Mouse (Mus musculus): ENCODE data around the gene 5330417C22Rik. TPM values are rescaled to one million over a fixed set of nuclear protein-coding genes. Genes with fewer than 3 reads are reported as not detected.
A peak's percentile ranks its signal among the peaks of the same experiment; 100 is the strongest.

Gene 5330417C22Rik
- total RNA-seq, 1 experiment from 2014 or later, result 0.30 TPM

DNA sequence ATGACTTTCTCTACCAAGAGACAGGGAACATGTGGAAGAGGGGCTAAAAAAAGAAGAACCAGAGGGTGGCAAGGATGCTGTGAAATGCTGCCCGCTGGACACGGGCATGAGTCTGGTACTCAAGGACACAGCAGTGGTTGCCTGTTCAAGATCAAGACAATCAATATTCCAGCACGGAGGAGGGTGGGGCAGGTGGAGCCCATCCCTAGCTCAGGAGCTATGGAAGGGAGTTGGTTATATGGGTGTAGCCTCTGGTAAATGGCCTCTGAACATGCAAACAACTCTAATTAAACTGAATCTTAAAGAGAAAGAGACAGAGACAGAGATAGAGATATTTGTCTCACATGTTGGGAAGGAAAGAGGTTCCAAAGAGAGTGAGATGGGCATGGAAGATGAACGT, 51.6 kb downstream of the 5330417C22Rik start:
- no peak for ATAC-seq (replicated peaks in 1 of 2; ENCODE audit: insufficient read depth in 1 of 2, low FRiP score in 2 of 2, low TSS enrichment in 1 of 2, low read depth in 1 of 2, poor library complexity in 2 of 2, severe bottlenecking in 2 of 2)

DNA sequence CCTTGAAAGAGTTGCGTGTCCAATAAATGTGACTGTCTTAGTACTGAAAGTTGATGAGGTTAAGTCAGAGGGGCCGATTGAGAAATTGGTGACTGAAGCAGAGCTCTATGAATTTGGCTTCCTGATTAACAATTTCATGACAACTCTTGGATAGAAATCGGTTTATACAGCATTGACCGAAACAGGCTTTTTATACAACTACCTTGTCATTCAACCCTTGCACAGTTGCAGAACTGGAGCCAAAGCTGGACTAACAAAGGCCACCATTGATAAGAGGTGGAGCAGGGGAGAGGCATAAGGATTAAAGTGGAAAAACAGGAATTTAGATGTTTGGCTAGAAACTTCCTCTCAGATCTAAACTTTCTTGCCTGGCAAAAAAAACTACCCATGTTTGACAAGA, 57.5 kb downstream of the 5330417C22Rik start:
- ATAC-seq (replicated peaks in 1 of 2; ENCODE audit: insufficient read depth in 1 of 2, low FRiP score in 2 of 2, low TSS enrichment in 1 of 2, low read depth in 1 of 2, poor library complexity in 2 of 2, severe bottlenecking in 2 of 2), result no peak

DNA sequence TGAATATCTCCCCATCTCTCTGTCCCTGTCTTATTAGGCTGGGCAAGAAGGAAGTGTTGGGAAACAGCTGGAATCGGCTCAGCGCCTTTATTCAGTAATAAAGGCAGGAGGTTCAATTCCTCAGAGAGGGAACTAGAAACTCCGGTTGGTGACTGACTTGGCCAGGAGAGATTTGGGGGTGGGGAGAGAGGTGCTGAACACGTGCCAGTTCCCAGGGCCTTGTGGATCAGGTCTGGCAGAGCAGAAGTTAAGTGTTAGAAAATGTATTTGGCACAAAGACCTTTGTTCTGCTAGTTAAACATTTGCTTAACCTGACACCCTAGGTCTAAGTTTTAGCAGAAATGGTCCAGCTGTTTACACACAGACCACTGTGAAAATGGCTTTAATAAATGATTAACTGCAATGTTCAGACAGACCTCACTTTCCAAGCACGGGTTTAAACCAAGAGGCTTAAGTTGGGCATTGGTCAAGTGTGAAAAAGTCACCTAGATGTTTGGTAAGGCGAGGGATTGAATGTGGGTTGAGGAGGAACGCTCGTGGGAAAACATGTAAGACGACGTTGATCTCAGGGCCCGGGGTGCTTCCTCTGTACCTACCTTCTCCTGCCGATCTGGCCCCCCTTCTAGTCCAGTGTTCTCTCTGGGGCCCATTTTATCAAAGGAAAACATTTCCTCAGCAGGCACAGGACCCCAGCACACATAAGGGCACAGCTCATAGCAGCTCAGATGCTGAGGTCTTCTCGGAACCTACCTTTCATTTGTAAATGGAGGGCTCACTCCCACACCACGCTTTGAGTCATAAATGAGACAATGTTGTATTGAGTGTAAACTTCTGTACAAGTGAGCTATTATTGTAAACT, 59.3 kb downstream of the 5330417C22Rik start:
- no peak for ATAC-seq (replicated peaks in 1 of 2; ENCODE audit: insufficient read depth in 1 of 2, low FRiP score in 2 of 2, low TSS enrichment in 1 of 2, low read depth in 1 of 2, poor library complexity in 2 of 2, severe bottlenecking in 2 of 2)

DNA sequence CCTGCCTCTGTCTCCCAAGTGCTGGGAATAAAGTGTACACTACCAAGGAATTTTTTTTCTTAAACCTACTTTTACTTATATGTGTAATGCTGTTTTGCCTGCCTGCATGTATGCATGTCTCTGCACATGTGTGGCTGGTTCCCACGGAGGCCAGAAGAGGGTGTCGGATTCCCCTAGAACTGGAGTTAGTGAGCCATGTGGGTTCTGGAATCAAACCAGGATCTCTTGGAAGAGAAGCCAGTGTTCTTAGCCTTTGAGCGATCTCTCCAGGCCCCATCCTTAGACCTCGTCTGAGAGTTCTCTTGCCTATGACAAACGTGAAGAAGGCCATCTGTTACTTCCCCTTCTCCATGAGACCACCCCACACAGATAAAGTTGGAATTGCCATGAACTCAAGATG, 60.8 kb downstream of the 5330417C22Rik start:
- ATAC-seq (replicated peaks in 1 of 2; ENCODE audit: insufficient read depth in 1 of 2, low FRiP score in 2 of 2, low TSS enrichment in 1 of 2, low read depth in 1 of 2, poor library complexity in 2 of 2, severe bottlenecking in 2 of 2), result no peak

DNA sequence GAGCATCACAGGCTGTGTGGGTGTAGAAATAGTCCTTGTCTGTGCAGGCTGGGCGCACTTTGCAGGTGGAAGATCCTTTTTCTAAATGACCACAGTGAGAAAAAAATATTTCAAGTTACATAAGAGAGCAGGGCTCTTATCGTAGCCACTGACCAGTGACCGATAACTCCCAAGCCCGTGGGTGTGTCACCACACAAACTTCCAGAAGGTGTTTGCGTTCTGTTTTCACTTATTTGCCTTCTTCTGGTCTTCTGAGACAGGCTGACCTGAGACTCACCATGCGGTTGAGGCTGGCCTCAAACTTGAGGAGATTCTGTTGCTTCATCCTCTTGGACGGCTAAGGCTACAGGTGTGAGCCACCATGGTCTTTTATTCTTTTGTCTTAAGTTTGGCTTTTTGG, 61.4 kb downstream of the 5330417C22Rik start:
- ATAC-seq (replicated peaks in 1 of 2; ENCODE audit: insufficient read depth in 1 of 2, low FRiP score in 2 of 2, low TSS enrichment in 1 of 2, low read depth in 1 of 2, poor library complexity in 2 of 2, severe bottlenecking in 2 of 2), result no peak

DNA sequence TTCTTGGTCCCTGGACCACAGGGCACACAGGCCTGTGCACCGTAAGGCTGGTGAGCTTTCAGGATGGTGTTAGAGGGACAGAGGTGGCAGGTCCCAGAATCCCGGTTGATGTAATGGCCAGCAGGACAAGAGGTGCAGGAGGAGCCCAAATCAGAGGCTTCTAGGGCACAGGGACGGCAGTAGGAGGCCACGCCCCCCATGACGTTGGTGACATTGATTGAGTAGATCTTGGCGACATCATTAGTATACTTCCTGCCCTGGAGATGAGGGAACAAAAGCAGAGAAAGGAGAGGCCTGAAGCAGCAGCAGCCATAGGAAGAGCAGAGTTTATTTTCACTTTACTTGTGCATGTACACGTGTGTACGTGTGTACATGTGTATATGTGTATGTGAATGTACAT, 68.6 kb downstream of the 5330417C22Rik start:
- ATAC-seq (replicated peaks in 1 of 2; ENCODE audit: insufficient read depth in 1 of 2, low FRiP score in 2 of 2, low TSS enrichment in 1 of 2, low read depth in 1 of 2, poor library complexity in 2 of 2, severe bottlenecking in 2 of 2), result peak in 1 of 2 experiments; percentile 26; a peak in 1 of 4 replicates

DNA sequence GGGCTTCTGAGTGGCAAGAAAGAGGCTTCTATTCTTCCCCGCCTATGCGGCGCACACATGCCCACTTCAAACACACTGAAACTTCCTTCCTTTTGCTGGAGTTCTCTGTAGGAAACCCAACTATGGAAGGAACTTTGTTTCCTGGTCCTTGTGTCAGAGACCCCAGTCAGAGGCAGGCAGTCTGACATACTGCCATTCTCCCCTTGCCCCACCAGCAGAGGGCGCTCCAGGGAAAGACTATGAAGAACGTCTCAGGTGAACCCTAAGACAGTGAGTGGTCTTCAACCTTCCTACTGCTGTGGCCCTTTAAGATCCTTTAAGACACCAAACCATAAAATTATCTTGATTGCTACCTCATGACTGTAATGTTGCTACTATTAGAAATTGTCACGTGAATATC, 69.9 kb downstream of the 5330417C22Rik start:
- ATAC-seq (replicated peaks in 1 of 2; ENCODE audit: insufficient read depth in 1 of 2, low FRiP score in 2 of 2, low TSS enrichment in 1 of 2, low read depth in 1 of 2, poor library complexity in 2 of 2, severe bottlenecking in 2 of 2), result peak; percentile 5 to 54; a peak in 1 of 4 replicates

DNA sequence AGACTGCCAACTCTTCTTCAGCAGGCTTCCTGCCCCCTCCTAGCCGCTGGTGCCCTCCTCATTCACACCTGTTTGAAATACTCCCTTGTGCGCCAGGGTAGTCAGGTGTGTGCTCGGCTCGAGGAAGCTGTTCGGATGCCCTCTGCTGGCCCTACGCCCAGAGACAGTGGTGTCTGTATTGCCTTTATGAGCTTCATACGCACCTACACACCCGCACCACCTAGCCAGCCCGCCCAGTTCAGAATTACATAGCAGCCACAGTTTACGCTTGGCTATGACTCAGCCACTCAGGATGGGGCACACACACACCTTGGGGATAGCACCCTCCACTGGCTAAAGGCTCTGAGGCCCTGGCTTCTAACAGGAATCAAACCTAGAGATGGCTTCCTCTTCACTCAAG, 77.5 kb downstream of the 5330417C22Rik start:
- peak; percentile 27 to 44; a peak in 2 of 4 replicates for ATAC-seq (replicated peaks in 1 of 2; ENCODE audit: insufficient read depth in 1 of 2, low FRiP score in 2 of 2, low TSS enrichment in 1 of 2, low read depth in 1 of 2, poor library complexity in 2 of 2, severe bottlenecking in 2 of 2)

DNA sequence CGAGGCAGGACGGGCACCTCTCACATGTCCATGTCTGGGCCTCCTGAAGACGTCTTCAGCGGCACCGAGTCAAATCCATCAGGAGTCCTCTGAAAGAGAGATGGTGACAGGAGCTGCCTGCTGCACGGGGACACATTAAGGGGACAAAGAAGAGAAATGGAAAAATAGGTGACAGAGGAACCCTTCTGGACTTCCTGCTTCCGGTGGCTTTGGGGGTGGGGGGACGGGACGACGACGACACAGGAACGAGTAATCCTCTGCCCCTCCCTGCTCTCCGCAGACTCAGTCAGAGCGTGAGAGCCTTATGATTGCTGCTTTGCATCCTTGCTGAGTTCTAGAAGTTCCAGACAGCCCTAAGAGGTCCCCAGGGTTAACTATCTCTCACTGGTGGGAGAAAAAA, 78.0 kb downstream of the 5330417C22Rik start:
- peak in 1 of 2 experiments; percentile 52; a peak in 2 of 4 replicates for ATAC-seq (replicated peaks in 1 of 2; ENCODE audit: insufficient read depth in 1 of 2, low FRiP score in 2 of 2, low TSS enrichment in 1 of 2, low read depth in 1 of 2, poor library complexity in 2 of 2, severe bottlenecking in 2 of 2)

DNA sequence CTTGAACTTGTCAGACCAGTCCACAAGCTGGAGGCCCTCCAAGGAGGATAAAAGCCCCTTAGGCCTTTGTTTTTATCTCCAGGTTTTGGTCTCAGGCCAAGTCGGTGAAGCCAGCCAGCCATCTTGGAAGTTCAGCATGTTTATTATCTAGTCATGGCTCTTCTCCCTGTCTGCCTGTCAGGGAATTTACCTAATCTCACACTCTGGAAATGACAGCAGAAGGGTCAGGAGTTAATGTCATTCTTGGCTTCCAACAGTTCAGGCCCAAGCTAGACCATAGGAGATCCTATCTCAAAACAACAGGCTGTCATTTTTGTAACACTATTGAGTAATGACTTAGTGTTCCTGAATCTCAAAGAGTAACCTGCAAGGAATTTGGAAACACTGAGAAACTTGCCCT, 82.2 kb downstream of the 5330417C22Rik start:
- no peak for ATAC-seq (replicated peaks in 1 of 2; ENCODE audit: insufficient read depth in 1 of 2, low FRiP score in 2 of 2, low TSS enrichment in 1 of 2, low read depth in 1 of 2, poor library complexity in 2 of 2, severe bottlenecking in 2 of 2)

DNA sequence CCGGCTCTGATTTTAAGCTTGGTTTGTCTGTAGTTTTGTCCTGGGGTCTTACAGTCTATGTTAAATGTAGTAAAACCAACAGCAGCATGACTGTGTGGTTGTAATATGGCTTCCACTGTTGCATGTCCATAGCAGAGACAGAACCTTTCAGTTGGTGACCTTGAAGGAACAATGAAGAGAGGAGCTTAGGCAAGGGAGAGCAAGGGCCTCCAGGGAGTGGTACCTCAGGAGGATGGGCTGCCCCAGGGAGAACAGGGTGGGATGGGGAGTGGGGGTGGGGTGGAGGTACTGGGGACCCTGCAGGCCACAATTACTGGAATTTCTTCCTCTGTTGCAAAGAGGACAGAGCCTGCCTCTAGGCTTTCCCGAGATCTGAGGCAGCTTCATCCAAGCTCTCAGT, 84.4 kb downstream of the 5330417C22Rik start:
- ATAC-seq (replicated peaks in 1 of 2; ENCODE audit: insufficient read depth in 1 of 2, low FRiP score in 2 of 2, low TSS enrichment in 1 of 2, low read depth in 1 of 2, poor library complexity in 2 of 2, severe bottlenecking in 2 of 2), result no peak

DNA sequence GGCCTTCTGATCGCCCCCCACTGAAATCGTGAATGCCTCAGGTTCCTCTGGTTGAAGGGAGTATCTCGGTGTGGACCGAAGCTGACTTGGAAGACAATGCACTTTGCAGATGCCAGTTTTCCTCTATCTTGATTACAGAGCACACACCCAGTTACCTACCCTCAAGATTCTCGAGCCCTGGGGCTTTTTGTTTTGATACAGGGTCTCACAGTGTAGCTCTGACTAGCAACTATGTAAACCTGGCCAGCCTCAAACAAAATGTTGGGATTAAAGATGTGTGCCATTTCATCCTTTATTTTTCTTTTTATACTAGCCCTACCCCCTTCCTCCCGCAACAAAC, 91.0 kb downstream of the 5330417C22Rik start:
- ATAC-seq (replicated peaks in 1 of 2; ENCODE audit: insufficient read depth in 1 of 2, low FRiP score in 2 of 2, low TSS enrichment in 1 of 2, low read depth in 1 of 2, poor library complexity in 2 of 2, severe bottlenecking in 2 of 2), result no peak

DNA sequence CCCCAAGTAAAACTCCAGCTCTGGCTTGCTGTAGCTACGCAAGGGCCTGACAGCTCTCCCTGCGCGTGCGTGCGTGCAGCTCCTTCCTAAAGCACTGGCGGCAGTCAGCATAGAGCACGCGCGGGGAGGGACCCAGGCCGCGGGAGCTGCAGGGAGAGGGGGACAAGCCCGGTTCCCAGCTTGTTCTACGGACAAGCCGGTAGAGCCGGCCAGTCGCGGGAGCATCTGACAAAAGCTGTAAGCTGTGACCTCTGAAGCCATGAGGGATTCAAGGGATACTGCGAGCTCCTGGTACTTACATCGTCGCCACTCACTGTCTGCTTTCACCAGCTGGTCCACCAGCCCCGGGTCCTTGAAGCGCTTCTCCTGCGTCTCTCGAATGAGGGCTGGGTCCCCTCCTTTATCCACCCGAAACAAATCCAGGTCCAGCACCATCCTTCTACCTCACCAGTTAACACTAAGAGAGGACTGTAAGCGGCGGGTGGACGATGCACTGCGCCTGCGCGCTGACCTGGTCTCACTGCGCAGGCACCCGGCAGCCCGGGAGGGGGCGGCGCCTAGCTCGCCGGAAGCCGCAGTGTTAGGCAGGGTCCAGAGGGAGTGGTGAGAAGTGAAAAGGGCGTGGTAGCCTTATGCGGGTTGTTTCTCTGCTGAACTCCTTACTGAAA, 91.5 kb downstream of the 5330417C22Rik start, which contains the start of gene Sars:
Gene Sars, minus strand, starts transcription at position 512 of the 668 bp plus-strand sequence.
- ATAC-seq (replicated peaks in 1 of 2; ENCODE audit: insufficient read depth in 1 of 2, low FRiP score in 2 of 2, low TSS enrichment in 1 of 2, low read depth in 1 of 2, poor library complexity in 2 of 2, severe bottlenecking in 2 of 2), result peak; percentile 91 to 96

DNA sequence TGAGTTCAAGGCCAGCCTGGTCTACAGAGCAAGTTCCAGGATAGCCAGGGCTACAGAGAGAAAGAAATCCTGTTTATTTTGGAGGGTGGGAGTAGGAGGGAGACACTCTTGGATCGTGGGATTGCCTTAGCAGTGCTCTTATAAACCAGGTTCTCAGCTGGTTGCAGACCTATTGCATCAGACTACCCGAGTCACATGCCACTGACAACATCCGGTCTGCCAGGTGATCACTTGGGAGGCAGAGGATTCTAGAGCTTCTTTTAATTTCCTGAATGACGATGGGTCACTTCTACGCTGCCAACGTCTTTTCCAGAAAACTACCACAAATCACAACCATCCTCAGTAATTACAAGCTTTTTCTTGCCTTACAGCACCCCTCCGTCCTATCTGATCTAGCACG, 92.3 kb downstream of the 5330417C22Rik start:
- peak in 1 of 2 experiments; percentile 56; a peak in 1 of 4 replicates for ATAC-seq (replicated peaks in 1 of 2; ENCODE audit: insufficient read depth in 1 of 2, low FRiP score in 2 of 2, low TSS enrichment in 1 of 2, low read depth in 1 of 2, poor library complexity in 2 of 2, severe bottlenecking in 2 of 2)

DNA sequence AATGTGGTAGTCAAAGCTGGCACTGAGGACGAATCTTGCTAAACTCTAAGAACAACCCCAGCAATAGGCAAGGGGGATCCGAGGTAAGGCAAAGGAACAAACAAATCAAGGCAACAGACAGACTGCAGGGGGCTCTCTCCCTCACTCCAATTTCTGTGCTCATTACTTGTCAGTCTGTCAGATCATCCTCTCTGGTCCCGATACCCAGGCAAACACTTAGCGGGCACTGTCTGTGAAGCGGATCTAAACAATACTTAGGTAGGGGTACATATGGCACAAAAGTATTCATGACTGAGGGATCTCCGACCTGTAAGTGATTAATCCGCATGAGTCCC, 100.0 kb downstream of the 5330417C22Rik start:
- no peak for ATAC-seq (replicated peaks in 1 of 2; ENCODE audit: insufficient read depth in 1 of 2, low FRiP score in 2 of 2, low TSS enrichment in 1 of 2, low read depth in 1 of 2, poor library complexity in 2 of 2, severe bottlenecking in 2 of 2)

DNA sequence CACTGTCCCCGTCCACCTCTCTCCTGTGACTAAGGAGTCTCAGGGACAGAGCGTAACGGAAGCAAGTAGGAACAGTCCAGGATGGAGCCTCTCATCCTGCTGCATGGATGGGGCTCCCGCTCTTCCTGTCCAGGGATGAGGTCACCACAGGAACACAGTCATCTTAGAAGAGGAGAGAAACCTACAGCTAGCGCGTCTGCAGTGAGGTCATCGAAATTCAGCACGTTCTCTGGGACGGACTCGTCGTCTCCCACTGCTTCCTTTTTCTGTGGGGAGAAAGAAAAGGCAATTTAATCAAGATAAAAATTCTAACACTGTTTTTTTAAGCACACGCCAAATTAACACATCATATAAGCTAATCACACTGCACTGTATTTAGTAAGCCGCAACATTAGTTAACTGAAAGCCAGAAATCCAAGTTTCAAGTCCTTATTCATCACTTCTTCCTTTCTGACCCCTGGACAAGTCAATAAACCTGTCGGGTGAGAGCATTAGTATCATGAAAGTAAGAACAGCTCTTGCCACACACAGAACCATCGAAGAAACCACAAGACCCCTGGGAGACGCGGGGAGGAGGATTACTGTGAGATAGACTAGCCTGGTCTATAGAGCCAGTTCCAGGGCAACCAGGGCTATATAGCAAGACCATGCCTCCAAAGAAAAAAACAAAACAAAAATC, 100.5 kb downstream of the 5330417C22Rik start:
- no peak for ATAC-seq (replicated peaks in 1 of 2; ENCODE audit: insufficient read depth in 1 of 2, low FRiP score in 2 of 2, low TSS enrichment in 1 of 2, low read depth in 1 of 2, poor library complexity in 2 of 2, severe bottlenecking in 2 of 2)

DNA sequence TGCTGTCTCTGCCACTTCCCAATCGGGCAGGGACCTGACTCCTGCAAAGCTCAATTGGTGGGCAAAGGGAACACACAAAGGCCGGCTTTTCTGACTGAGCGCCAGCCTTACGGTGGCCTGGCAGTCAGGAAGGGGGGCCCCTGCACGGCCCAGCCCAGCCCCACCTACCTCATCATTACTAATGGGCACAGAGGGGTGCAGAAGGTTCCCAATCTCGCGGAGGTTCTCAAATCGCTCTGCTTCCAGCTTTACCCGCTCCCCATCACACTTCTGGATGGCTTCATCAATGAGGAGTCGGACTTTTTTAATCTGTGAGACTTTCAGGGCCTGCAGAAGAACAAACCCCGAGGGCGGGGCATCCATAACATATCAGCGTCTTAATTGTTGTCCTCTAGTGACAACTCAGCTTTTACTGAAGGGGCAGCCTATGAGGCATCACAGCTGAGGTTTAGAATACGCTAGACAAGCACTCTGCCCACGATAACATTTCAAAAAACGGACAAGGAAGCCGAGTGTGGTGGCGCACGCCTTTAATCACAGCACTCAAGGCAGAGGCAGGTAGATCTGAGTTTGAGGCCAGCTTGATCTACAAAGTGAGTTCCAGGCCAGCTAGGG, 102.3 kb downstream of the 5330417C22Rik start:
- no peak for ATAC-seq (replicated peaks in 1 of 2; ENCODE audit: insufficient read depth in 1 of 2, low FRiP score in 2 of 2, low TSS enrichment in 1 of 2, low read depth in 1 of 2, poor library complexity in 2 of 2, severe bottlenecking in 2 of 2)

All from hematopoietic stem cell, adult 5-6 weeks (primary cell).